Mouse (Mus musculus) olfactory bulb, adult 2 months (tissue): ENCODE data around the gene Asic2.

Experiments used
- CTCF ChIP-seq: fragments of 200-500 bp; IDR thresholded peaks from 2 replicates; pipeline ENCODE4 v1.5.1; 2012; ENCODE audit warnings: low read depth, mild to moderate bottlenecking, low read length, moderate library complexity; ENCODE audit not compliant: insufficient read depth
- POLR2A ChIP-seq: fragments of 200-500 bp; IDR thresholded peaks from 2 replicates; pipeline ENCODE4 v1.6.1; 2012; ENCODE audit warnings: mild to moderate bottlenecking, low read depth, low read length, moderate library complexity; ENCODE audit not compliant: insufficient read depth

GRCm38 (mm10) chr11:81152460-81153160, 815.6 kb downstream of the Asic2 start:
- TF ChIP-seq CTCF = peak; percentile 42; the same call in 1 of the 2 replicates
- TF ChIP-seq POLR2A = 0 out of 2 replicates have a peak, but pooled peaks have one; percentile 22
